Mouse (Mus musculus): ENCODE measurements around the gene Gpr61. TPM values are rescaled to one million over a fixed set of nuclear protein-coding genes. Genes with fewer than 3 reads are reported as not detected.

The Gpr61 gene
- polyA plus RNA-seq, 1 experiment from 2014 or later = 1.1 TPM

- Histone ChIP-seq H3K4me3 (ENCODE audit: low read depth, low read length) (no peak overlapping the region), H3K36me3 (ENCODE audit: control insufficient read depth, insufficient read depth, low read length) (peaks cover 4% of the 10 kb centered on the region; the same call in 1 of the 2 replicates), H3K27me3 (ENCODE audit: control insufficient read depth, insufficient read depth, low read length) (no peaks in the 10 kb centered on the region), H3K9me3 (ENCODE audit: control insufficient read depth, low read length) (no peaks in the 10 kb centered on the region), H3K27ac (ENCODE audit: low read depth, low read length) (no peak overlapping the region), H3K4me2 (ENCODE audit: low read depth) (no peak overlapping the region), H3K9ac (ENCODE audit: low read length) (no peak overlapping the region), H3K4me1 (ENCODE audit: control insufficient read depth, insufficient read depth, low read length) (no peaks in the 10 kb centered on the region)
- no peak for ATAC-seq (ENCODE audit: insufficient read depth, low FRiP score, low TSS enrichment)
- no peak for DNase-seq (ENCODE audit: low spot score)
- WGBS = 91% methylated on average over 5 of the region's 5 CpGs
Observed at GRCm38 (mm10) chr3:108111320-108111719, 43.4 kb downstream of the Gpr61 start.

- no peak for ATAC-seq (ENCODE audit: insufficient read depth, low FRiP score, low TSS enrichment)
- Histone ChIP-seq H3K27me3 (ENCODE audit: control insufficient read depth, insufficient read depth, low read length) (no peaks in the 10 kb centered on the region), H3K27ac (ENCODE audit: low read depth, low read length) (no peak overlapping the region), H3K9me3 (ENCODE audit: control insufficient read depth, low read length) (no peaks in the 10 kb centered on the region), H3K9ac (ENCODE audit: low read length) (no peak overlapping the region), H3K4me3 (ENCODE audit: low read depth, low read length) (no peak overlapping the region), H3K36me3 (ENCODE audit: control insufficient read depth, insufficient read depth, low read length) (0 out of 2 replicates have a peak, but pooled peaks cover 2% of the 10 kb centered on the region), H3K4me2 (ENCODE audit: low read depth) (no peak overlapping the region), H3K4me1 (ENCODE audit: control insufficient read depth, insufficient read depth, low read length) (no peaks in the 10 kb centered on the region)
- WGBS = 90% methylated on average over 3 of the region's 3 CpGs
- DNase-seq (ENCODE audit: low spot score) = no peak
Observed at GRCm38 (mm10) chr3:108105281-108105680, 49.4 kb downstream of the Gpr61 start.

- ATAC-seq (ENCODE audit: insufficient read depth, low FRiP score, low TSS enrichment) (no peak), DNase-seq (ENCODE audit: low spot score) (no peak)
- H3K9me3 ChIP-seq (ENCODE audit: control insufficient read depth, low read length) = no peaks in the 10 kb centered on the region
- no peaks in the 10 kb centered on the region for H3K36me3 ChIP-seq (ENCODE audit: control insufficient read depth, insufficient read depth, low read length)
- no peak overlapping the region for H3K9ac ChIP-seq (ENCODE audit: low read length)
- no peak overlapping the region for H3K27ac ChIP-seq (ENCODE audit: low read depth, low read length)
- no peak overlapping the region for H3K4me3 ChIP-seq (ENCODE audit: low read depth, low read length)
- no peaks in the 10 kb centered on the region for H3K27me3 ChIP-seq (ENCODE audit: control insufficient read depth, insufficient read depth, low read length)
- 86% methylated on average over 6 of the region's 6 CpGs for WGBS
- no peaks in the 10 kb centered on the region for H3K4me1 ChIP-seq (ENCODE audit: control insufficient read depth, insufficient read depth, low read length)
- H3K4me2 ChIP-seq (ENCODE audit: low read depth) = no peak overlapping the region
Observed at GRCm38 (mm10) chr3:108102075-108102474, 52.6 kb downstream of the Gpr61 start.

GRCm38 (mm10) chr3:108101594-108101993 lies 53.1 kb downstream of the Gpr61 start:
- no peaks in the 10 kb centered on the region for H3K27me3 ChIP-seq (ENCODE audit: control insufficient read depth, insufficient read depth, low read length)
- ATAC-seq (ENCODE audit: insufficient read depth, low FRiP score, low TSS enrichment) (no peak), DNase-seq (ENCODE audit: low spot score) (no peak)
- H3K36me3 ChIP-seq (ENCODE audit: control insufficient read depth, insufficient read depth, low read length) = no peaks in the 10 kb centered on the region
- H3K9ac ChIP-seq (ENCODE audit: low read length) = no peak overlapping the region
- no peak overlapping the region for H3K27ac ChIP-seq (ENCODE audit: low read depth, low read length)
- H3K9me3 ChIP-seq (ENCODE audit: control insufficient read depth, low read length) = no peaks in the 10 kb centered on the region
- H3K4me2 ChIP-seq (ENCODE audit: low read depth) = no peak overlapping the region
- H3K4me3 ChIP-seq (ENCODE audit: low read depth, low read length) = no peak overlapping the region
- 62% methylated on average over 3 of the region's 3 CpGs for WGBS
- H3K4me1 ChIP-seq (ENCODE audit: control insufficient read depth, insufficient read depth, low read length) = no peaks in the 10 kb centered on the region

Other genes with a start within 250 kb of the Gpr61 start
- 49.9 and 50.8 TPM in 2 replicates for gene Gstm7, start 223.1 kb downstream of the Gpr61 start, polyA plus RNA-seq (2014; fragmentation: Nextera tagmentation; extraction: Ambion mirVana)
- 5.3 and 6.2 TPM in 2 replicates for gene Gstm6, start 211.1 kb downstream of the Gpr61 start, polyA plus RNA-seq (2014; fragmentation: Nextera tagmentation; extraction: Ambion mirVana)
- not detected in 2 replicates for gene Gstm3, start 185.6 kb downstream of the Gpr61 start, polyA plus RNA-seq (2014; fragmentation: Nextera tagmentation; extraction: Ambion mirVana)
- gene Gstm2, start 168.4 kb downstream of the Gpr61 start, polyA plus RNA-seq (2014; fragmentation: Nextera tagmentation; extraction: Ambion mirVana) = 18.5 and 20.8 TPM in 2 replicates
- gene Gstm1, start 136.9 kb downstream of the Gpr61 start, polyA plus RNA-seq (2014; fragmentation: Nextera tagmentation; extraction: Ambion mirVana) = 28.0 and 31.5 TPM in 2 replicates
- gene Gstm4, start 110.0 kb downstream of the Gpr61 start, polyA plus RNA-seq (2014; fragmentation: Nextera tagmentation; extraction: Ambion mirVana) = 12.4 and 12.9 TPM in 2 replicates
- 40.1 and 42.9 TPM in 2 replicates for gene Ampd2, start 68.2 kb downstream of the Gpr61 start, polyA plus RNA-seq (2014; fragmentation: Nextera tagmentation; extraction: Ambion mirVana)
- gene Gnat2, start 62.1 kb downstream of the Gpr61 start, polyA plus RNA-seq (2014; fragmentation: Nextera tagmentation; extraction: Ambion mirVana) = 0.73 and 0.99 TPM in 2 replicates
- gene Gnai3, start 8.7 kb downstream of the Gpr61 start, polyA plus RNA-seq (2014; fragmentation: Nextera tagmentation; extraction: Ambion mirVana) = 210 and 217 TPM in 2 replicates
- 6.5 and 7.2 TPM in 2 replicates for gene Amigo1, start 31.5 kb upstream of the Gpr61 start, polyA plus RNA-seq (2014; fragmentation: Nextera tagmentation; extraction: Ambion mirVana)
- 2.1 and 2.9 TPM in 2 replicates for gene Cyb561d1, start 46.3 kb upstream of the Gpr61 start, polyA plus RNA-seq (2014; fragmentation: Nextera tagmentation; extraction: Ambion mirVana)
- 21.1 and 24.5 TPM in 2 replicates for gene Atxn7l2, start 56.1 kb upstream of the Gpr61 start, polyA plus RNA-seq (2014; fragmentation: Nextera tagmentation; extraction: Ambion mirVana)
- gene Sypl2, start 71.8 kb upstream of the Gpr61 start, polyA plus RNA-seq (2014; fragmentation: Nextera tagmentation; extraction: Ambion mirVana) = 0.46 and 0.76 TPM in 2 replicates
- gene Psma5, start 102.0 kb upstream of the Gpr61 start, polyA plus RNA-seq (2014; fragmentation: Nextera tagmentation; extraction: Ambion mirVana) = 294 and 297 TPM in 2 replicates
- gene Sort1, start 129.2 kb upstream of the Gpr61 start, polyA plus RNA-seq (2014; fragmentation: Nextera tagmentation; extraction: Ambion mirVana) = 30.2 and 32.7 TPM in 2 replicates
- 0.19 and 0.31 TPM in 2 replicates for gene Mybphl, start 210.0 kb upstream of the Gpr61 start, polyA plus RNA-seq (2014; fragmentation: Nextera tagmentation; extraction: Ambion mirVana)
- gene Psrc1, start 229.0 kb upstream of the Gpr61 start, polyA plus RNA-seq (2014; fragmentation: Nextera tagmentation; extraction: Ambion mirVana) = 52.0 and 54.0 TPM in 2 replicates